Mouse (Mus musculus): ENCODE results near the gene Zfp59. TPM values are rescaled to one million over a fixed set of nuclear protein-coding genes. Genes with fewer than 3 reads are reported as not detected.
"Not testable (repeated sequence)": the region's sequence is repeated elsewhere in the genome, so short reads cannot be mapped to it uniquely, and the experiment has no call there.

Gene Zfp59
- polyA plus RNA-seq (2015; fragmentation: Nextera tagmentation; extraction: Ambion mirVana) = 10.1 and 11.1 TPM in 2 replicates

DNA sequence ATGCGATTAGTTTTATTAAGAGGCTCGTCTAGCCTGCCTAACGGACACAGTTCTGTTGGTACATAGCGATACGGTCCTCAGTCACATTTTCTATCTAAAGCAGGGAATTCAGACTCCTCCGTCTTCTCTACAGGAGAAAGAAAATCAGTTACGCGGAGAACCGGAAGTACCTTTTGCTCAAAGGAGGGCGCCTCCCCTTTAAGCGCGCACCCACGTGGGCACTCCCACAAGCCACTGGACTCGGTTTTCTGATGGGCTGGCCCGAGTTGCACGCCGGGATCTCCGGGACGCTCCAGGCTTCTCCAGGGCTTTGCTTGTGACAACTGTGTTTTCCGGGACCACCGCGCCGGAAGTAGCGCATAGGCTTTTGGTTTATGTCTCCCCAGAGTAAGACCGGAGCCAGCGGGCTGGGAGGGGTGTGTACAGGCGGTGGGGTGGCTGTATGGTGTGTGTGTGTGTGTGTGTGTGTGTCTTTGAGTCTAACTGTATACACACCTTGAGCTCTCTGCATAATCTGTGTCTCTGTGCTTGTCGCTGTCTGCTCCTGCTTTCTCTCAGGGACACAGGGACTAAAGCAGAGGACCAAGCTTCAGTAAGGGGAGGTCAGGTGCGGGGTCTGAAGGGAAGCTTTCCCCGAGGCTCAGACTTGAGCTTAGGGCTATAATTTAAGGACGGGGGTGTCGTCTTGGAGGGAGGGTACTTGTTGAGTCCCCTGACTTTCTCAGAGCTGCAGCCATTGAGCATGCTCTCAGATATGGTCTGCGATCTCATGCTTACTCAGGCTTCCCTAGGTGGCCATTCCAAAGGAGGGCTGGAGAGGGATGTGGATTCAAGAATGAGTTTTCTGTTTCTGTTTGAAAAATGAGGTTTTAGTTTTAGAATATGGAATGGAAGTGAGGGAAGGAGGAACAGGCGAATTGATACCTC lies at the start of gene Zfp59:
TSS of gene Zfp59 (plus strand) at position 285 of the 927 bp plus-strand sequence.
- H3K9ac ChIP-seq = peak within 1 kb of the TSS; percentile 64
- peak within 1 kb of the TSS; percentile 84 for H3K27ac ChIP-seq
- no peaks in the 10 kb centered on the region for H3K27me3 ChIP-seq
- H3K36me3 ChIP-seq (ENCODE audit: poor library complexity, severe bottlenecking) = no peaks in the 10 kb centered on the region
- H3K4me3 ChIP-seq = peak within 1 kb of the TSS; percentile 52
- no peaks in the 10 kb centered on the region for H3K9me3 ChIP-seq (replicated peaks)
- WGBS = 3% methylated on average over 34 of the region's 34 CpGs
- H3K4me1 ChIP-seq = peaks cover 14% of the 10 kb centered on the region
- H3K4me2 ChIP-seq = peak within 1 kb of the TSS; percentile 69
- ATAC-seq = peak; percentile 99

DNA sequence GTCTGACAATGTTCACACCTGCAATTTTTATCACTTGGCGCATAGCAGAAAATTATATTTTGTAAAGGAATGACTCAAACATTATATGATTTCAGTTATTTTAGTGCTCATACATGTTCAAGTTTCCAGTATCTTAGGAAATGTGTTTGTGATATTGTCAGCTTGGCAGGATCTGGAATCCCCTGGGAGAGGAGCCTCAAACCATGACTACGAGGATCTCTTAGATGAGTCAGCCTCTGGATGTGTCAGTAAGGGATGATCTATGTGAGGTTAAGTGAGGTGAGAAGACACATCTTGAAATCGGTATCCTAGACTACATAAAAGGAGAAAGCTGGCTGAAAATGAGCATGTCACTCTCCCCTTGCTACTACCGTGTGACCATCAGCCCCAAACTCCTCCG lies 49.1 kb upstream of the Zfp59 start:
- WGBS = 88% methylated on average over 5 of the region's 5 CpGs
- H3K4me1 ChIP-seq = peaks cover 4% of the 10 kb centered on the region; the same call in 1 of the 2 replicates

GRCm38 (mm10) chr7:27793865-27794264 lies 44.5 kb upstream of the Zfp59 start:
- H3K27ac ChIP-seq = peak overlapping the region; percentile 48
- peaks cover 19% of the 10 kb centered on the region for H3K4me1 ChIP-seq
- not testable (repeated sequence) for H3K4me2 ChIP-seq; ATAC-seq; H3K4me3 ChIP-seq; H3K27me3 ChIP-seq; H3K9ac ChIP-seq; H3K9me3 ChIP-seq (replicated peaks); H3K36me3 ChIP-seq (ENCODE audit: poor library complexity, severe bottlenecking)
- WGBS = 36% methylated on average over 3 of the region's 3 CpGs

More for the DNA sequence above, 49.1 kb upstream of the Zfp59 start:
- Histone ChIP-seq H3K9ac (no peak overlapping the region), H3K36me3 (ENCODE audit: poor library complexity, severe bottlenecking) (no peaks in the 10 kb centered on the region), H3K4me2 (no peak overlapping the region), H3K27me3 (no peaks in the 10 kb centered on the region), H3K9me3 (replicated peaks) (peaks cover 9% of the 10 kb centered on the region), H3K27ac (no peak overlapping the region), H3K4me3 (no peak overlapping the region)
- ATAC-seq = no peak

DNA sequence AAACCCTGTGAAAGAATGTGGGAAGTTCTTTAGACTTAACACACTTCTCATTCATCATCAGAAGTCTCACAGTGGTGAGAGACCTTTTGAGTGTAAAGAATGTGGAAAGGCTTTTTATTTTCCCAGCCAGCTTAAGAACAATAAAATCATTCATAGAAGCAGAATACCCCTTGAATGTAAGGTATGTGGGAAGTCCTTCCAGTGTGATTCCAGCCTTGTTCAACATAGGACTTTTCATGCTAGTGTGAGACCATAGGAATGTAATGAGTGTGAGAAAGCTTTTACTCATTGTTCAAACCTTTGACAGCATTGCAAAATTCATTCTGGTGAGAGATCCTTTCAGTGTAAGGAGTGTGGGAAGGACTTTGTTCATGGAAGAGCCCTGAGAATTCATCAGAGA lies 43.8 kb upstream of the Zfp59 start:
- Histone ChIP-seq H3K36me3 (ENCODE audit: poor library complexity, severe bottlenecking) (no peaks in the 10 kb centered on the region), H3K4me2 (no peak overlapping the region), H3K9ac (no peak overlapping the region), H3K4me1 (peaks cover 25% of the 10 kb centered on the region), H3K9me3 (replicated peaks) (no peaks in the 10 kb centered on the region), H3K27ac (no peak overlapping the region), H3K4me3 (no peak overlapping the region), H3K27me3 (no peaks in the 10 kb centered on the region)
- no peak for ATAC-seq

- no peak overlapping the region for H3K4me3 ChIP-seq
- ATAC-seq = peak; percentile 83; the same call in 1 of the 2 replicates
- 19% methylated on average over 7 of the region's 8 CpGs for WGBS
- peaks cover 32% of the 10 kb centered on the region for H3K4me1 ChIP-seq
- no peaks in the 10 kb centered on the region for H3K9me3 ChIP-seq (replicated peaks)
- H3K4me2 ChIP-seq = peak overlapping the region; percentile 44
- H3K27me3 ChIP-seq = no peaks in the 10 kb centered on the region
- no peaks in the 10 kb centered on the region for H3K36me3 ChIP-seq (ENCODE audit: poor library complexity, severe bottlenecking)
- peak overlapping the region; percentile 74 for H3K27ac ChIP-seq
- H3K9ac ChIP-seq = no peak overlapping the region
Measured at GRCm38 (mm10) chr7:27797906-27798811, 40.2 kb upstream of the Zfp59 start.

GRCm38 (mm10) chr7:27801137-27801536 lies 37.3 kb upstream of the Zfp59 start:
- H3K36me3 ChIP-seq (ENCODE audit: poor library complexity, severe bottlenecking) = no peaks in the 10 kb centered on the region
- no peak overlapping the region for H3K4me3 ChIP-seq
- peaks cover 33% of the 10 kb centered on the region for H3K4me1 ChIP-seq
- H3K9me3 ChIP-seq (replicated peaks) = no peaks in the 10 kb centered on the region
- H3K27me3 ChIP-seq = no peaks in the 10 kb centered on the region
- WGBS = 45% methylated on average over 2 of the region's 2 CpGs
- H3K27ac ChIP-seq = no peak overlapping the region
- no peak for ATAC-seq
- no peak overlapping the region for H3K9ac ChIP-seq
- no peak overlapping the region for H3K4me2 ChIP-seq

DNA sequence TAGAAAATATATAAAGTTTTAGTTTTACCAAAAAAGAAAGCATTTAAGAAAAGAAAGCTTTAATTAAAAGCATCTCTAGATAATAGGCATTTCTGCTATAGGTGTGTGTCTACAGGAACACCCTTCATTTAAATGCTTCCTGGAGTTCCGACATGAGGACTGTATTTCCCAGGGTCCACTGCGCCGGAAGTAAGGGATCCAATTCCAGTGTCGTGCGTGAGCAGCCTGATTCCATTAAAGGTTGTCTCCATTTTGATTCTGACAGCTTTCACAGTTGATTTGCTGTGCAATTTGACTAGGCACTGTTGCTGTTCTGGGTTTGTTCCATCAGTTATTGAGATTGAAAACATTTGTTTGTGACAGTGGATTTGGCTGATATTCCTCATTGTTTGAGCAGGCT lies 35.4 kb upstream of the Zfp59 start:
- Histone ChIP-seq H3K4me3 (no peak overlapping the region), H3K36me3 (ENCODE audit: poor library complexity, severe bottlenecking) (peaks cover 8% of the 10 kb centered on the region), H3K27ac (no peak overlapping the region), H3K4me2 (no peak overlapping the region), H3K9me3 (replicated peaks) (no peaks in the 10 kb centered on the region), H3K9ac (no peak overlapping the region), H3K4me1 (peaks cover 29% of the 10 kb centered on the region), H3K27me3 (no peaks in the 10 kb centered on the region)
- no peak for ATAC-seq
- WGBS = 71% methylated on average over 5 of the region's 5 CpGs

DNA sequence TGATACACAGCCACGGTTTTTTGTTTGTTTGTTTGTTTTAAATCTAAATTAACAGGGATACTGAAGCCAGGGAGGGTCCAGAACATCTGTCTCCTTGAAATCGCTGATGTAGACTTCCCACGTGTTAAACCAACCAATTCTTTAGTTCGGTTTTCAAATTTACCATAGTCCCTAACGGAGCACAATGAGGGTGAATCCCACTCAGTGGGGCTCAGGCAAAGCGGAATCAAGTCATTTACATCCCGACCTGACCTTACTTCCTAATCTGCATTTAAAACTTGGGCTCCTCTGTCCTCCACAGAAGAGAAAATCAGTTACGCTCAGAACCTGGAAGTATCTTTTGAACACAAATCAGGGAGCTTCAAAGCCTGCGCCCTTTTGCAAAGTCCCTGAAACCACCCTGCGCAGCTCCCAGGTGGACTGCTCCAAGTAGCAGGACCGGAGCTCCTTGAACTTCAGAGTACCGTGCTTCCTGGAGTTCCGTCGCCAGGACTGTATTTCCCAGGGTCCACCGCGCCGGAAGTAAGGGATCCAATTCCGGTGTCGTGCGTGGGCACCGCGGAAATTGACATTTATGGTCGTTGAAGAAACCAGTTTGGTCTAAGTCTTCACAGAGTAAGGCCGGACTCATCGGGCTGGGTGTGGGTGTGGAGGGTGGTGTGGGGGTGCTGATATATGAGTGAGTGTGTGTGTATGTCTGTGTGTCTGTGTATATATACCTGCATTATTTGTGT lies 33.9 kb upstream of the Zfp59 start:
- Histone ChIP-seq H3K9ac (peak overlapping the region; percentile 70), H3K36me3 (ENCODE audit: poor library complexity, severe bottlenecking) (peaks cover 22% of the 10 kb centered on the region), H3K27me3 (no peaks in the 10 kb centered on the region), H3K4me2 (peak overlapping the region; percentile 73), H3K9me3 (replicated peaks) (no peaks in the 10 kb centered on the region), H3K27ac (no peak overlapping the region), H3K4me1 (peaks cover 16% of the 10 kb centered on the region), H3K4me3 (peak overlapping the region; percentile 68)
- WGBS = under 1% methylated on average over 25 of the region's 25 CpGs
- peak; percentile 90 for ATAC-seq

DNA sequence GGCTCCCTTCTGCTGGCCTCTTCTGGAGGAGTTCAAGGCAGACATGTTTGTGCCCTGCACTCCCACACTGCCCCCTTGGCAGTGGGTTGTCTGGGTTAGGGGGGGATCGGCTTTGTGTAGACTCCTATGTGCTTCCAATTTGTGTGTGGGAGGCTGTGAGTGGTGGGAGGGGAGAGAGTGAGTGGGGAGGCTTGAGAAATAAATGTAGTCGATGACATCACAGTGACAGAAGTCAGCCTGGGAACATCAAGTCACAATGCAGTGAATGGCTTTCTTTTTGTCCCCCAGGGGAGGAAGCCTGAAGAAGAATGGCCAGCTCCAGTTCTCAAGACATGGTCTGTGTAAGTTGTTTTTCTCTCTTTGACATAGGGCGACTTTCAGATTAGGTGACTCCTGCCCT lies 31.5 kb upstream of the Zfp59 start, which contains the start of gene Zfp626:
TSS of gene Zfp626 (plus strand) at position 301 of the 400 bp plus-strand sequence.
- not testable (repeated sequence) for H3K9me3 ChIP-seq (replicated peaks); H3K27ac ChIP-seq; H3K4me1 ChIP-seq; H3K4me2 ChIP-seq; ATAC-seq; H3K27me3 ChIP-seq; H3K9ac ChIP-seq; H3K4me3 ChIP-seq
- 92% methylated on average over 3 of the region's 3 CpGs for WGBS
- H3K36me3 ChIP-seq (ENCODE audit: poor library complexity, severe bottlenecking) = peaks cover 46% of the 10 kb centered on the region

DNA sequence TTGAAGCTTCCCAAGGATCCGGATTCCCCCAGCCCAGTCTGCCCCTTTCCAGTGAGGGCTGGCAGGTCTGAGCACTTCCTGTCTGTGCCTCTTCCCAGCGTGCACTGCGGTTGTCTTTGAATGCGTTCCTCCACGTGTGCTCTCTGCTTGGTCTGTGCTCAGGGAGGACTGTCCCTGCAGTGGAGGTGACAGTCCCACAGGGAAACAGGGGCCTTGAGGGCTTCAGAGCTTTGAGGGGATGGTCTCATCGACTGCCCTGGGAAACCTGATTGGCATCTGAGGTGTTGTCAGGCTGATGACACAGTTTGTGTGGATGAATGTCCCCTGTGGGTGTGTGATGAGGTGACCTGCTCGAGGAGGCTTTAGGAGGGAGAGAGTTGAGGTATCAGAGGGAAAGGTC lies 31.1 kb upstream of the Zfp59 start:
- not testable (repeated sequence) for ATAC-seq; H3K4me1 ChIP-seq; H3K27ac ChIP-seq; H3K27me3 ChIP-seq; H3K9me3 ChIP-seq (replicated peaks); H3K9ac ChIP-seq; H3K4me2 ChIP-seq; H3K4me3 ChIP-seq
- 85% methylated on average over 7 of the region's 7 CpGs for WGBS
- H3K36me3 ChIP-seq (ENCODE audit: poor library complexity, severe bottlenecking) = peaks cover 50% of the 10 kb centered on the region

DNA sequence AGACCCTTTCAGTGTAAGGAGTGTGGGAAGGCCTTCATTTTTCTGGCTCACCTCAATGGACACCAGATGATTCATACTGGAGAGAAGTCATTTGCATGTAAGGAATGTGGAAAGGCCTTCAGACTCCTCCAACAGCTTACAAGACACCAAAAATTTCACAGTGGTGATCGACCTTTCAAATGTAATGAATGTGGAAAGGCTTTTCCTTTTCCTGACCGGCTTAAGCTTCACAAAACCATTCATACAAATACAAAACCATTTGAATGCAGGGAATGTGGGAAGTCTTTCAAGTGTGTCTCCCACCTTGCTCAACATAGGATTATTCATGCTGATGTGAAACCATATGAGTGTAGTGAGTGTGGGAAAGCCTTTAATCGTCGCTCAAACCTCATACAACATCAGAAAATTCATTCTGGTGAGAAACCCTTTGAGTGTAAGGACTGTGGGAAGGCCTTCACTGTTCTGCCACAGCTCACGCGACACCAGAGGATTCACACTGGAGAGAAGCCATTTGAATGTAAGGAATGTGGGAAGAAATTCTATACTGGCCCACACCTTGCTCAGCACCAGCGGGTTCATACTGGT lies 19.8 kb upstream of the Zfp59 start:
- no peak overlapping the region for H3K4me2 ChIP-seq
- H3K9ac ChIP-seq = no peak overlapping the region
- ATAC-seq = no peak
- no peaks in the 10 kb centered on the region for H3K4me1 ChIP-seq
- H3K36me3 ChIP-seq (ENCODE audit: poor library complexity, severe bottlenecking) = peaks cover 69% of the 10 kb centered on the region
- 87% methylated on average over 7 of the region's 7 CpGs for WGBS
- H3K9me3 ChIP-seq (replicated peaks) = no peaks in the 10 kb centered on the region
- H3K27me3 ChIP-seq = no peaks in the 10 kb centered on the region
- H3K4me3 ChIP-seq = no peak overlapping the region
- H3K27ac ChIP-seq = no peak overlapping the region
